Mouse (Mus musculus) thymus, postnatal 25 days (tissue): ENCODE data around the gene Isl2.

ENCODE experiments used
- DNase-seq: peaks from one replicate; pipeline ENCODE4 v3.0.0; 2022

The Isl2 gene

DNA sequence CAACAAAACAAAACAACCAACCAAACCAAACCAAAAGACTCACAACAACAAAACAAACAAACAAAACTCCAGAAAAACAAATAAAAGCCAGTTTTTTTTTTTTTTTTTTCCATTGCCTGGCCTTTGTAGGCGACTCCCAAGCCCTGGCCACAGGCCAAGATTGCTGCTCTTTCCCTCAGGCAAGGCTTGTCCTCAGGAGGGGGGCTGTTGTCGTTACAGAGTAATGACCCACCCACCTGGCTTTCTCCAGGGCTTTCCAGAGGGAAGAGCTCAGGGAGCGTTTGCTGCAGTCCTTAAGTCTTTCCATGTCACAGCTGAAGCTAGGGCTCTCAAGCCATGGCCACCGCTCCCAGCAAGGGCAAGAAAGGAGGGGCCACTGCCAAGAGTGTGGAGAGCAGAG is at the start of gene Isl2:
Gene Isl2, plus strand, starts transcription at position 296 of the 400 bp plus-strand sequence.
- DNase-seq: no peak

- no peak for DNase-seq
Measured at GRCm38 (mm10) chr9:55507922-55508321, 30.6 kb upstream of the Isl2 start.

GRCm38 (mm10) chr9:55508701-55509100 is 29.8 kb upstream of the Isl2 start:
- DNase-seq: no peak

DNA sequence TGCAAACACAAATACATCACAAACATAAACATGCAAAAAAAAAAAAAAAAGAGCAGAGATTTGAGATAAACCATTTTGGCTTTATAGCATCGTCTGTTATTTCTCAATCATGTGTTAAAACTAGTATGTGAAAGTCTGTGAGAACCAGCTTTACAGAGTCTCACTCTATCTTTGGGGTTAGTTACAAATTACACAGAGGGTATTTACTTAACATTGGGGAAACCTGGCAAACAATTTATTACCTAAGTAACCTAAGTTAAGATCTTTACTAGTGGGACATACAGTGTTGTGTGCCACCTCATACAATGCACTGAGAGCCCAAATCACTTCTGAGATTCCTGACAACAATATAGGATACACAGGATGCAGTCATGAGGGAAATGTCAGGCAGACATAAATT is 28.7 kb upstream of the Isl2 start:
- no peak for DNase-seq

GRCm38 (mm10) chr9:55510651-55511235 is 27.7 kb upstream of the Isl2 start:
- no peak for DNase-seq

GRCm38 (mm10) chr9:55511521-55511993 is 26.9 kb upstream of the Isl2 start:
- DNase-seq: no peak

GRCm38 (mm10) chr9:55512027-55512543 is 26.4 kb upstream of the Isl2 start, which contains the start of gene Etfa:
Etfa (minus strand) TSS chr9:55512243.
- DNase-seq: peak; percentile 96

- peak; percentile 28 for DNase-seq
Measured at GRCm38 (mm10) chr9:55525716-55526115, 12.8 kb upstream of the Isl2 start.

GRCm38 (mm10) chr9:55535907-55536306 is 2.6 kb upstream of the Isl2 start:
- peak; percentile 53 for DNase-seq

GRCm38 (mm10) chr9:55539006-55539405 is 534 bp downstream of the Isl2 start:
- no peak for DNase-seq

- DNase-seq: no peak
Measured at GRCm38 (mm10) chr9:55539661-55540390, 1.4 kb downstream of the Isl2 start.

DNA sequence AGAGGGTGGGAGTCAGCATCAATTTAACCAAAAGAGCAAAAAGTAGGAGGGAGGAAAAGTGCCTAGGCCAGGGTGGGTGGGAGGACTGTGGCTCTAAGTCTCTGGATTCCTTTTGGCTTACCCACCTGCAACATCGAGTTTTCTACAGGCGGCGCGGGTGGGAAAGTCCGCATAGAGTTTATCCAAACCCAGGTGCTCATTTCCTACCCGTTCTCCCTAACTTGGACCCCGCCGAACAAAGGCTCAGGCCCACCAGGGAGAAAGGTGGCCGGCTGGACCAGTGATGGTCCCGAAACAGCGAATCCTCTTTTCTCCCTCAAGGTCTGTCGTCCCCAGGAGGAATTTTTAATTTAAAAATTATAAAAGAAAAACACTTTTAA is 1.9 kb downstream of the Isl2 start:
- no peak for DNase-seq

- DNase-seq: peak; percentile 76
Measured at GRCm38 (mm10) chr9:55540888-55541287, 2.4 kb downstream of the Isl2 start.

DNA sequence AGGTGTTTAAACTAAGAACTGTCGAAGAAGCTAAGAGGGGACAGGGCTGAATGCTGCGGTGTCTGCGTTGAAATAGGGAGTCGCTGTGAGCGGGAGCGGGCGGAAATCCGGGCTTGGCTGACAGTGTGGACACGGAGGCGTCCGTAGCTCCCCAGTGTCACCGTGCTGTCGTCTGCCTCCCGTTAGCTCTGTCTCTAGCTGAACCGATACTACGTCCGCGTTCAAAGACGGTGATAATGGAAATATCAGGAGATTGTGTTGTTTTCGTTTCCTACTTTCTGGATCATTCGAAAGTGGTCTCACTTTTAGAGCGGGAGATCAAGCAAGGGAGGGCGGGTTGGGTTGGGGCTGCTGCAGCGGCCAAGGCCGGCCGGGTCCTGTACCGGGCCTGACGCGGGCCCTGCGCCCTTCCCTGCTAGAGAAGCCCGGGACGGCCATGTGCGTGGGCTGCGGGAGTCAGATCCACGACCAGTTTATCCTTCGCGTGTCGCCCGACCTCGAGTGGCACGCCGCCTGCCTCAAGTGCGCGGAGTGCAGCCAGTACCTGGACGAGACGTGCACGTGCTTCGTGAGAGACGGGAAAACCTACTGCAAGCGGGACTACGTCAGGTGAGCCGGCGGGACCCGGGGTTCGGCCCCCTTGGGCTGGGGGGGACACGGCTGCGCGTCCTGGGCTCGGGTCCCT is 3.4 kb downstream of the Isl2 start:
- no peak for DNase-seq

- DNase-seq: peak; percentile 30
Measured at GRCm38 (mm10) chr9:55542366-55543325, 4.2 kb downstream of the Isl2 start.

DNA sequence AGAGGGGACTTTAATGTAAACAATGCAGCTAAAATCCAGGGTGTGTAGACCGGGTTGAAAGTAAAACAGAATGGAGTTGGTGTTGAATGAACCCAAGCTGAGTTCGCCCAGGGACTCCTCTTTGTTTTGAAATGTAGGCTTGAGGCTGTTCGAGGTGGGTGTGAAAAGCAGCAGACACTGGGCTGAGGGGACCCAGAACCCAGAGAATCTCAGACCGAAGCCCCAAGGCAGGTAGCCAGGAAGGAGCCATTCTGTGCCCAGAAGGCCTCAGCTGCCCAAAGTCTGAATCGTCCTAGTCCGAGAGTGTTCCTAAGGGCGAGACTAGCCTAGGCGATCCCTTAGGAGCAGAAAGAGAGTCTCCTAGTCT is 4.8 kb downstream of the Isl2 start:
- no peak for DNase-seq

DNA sequence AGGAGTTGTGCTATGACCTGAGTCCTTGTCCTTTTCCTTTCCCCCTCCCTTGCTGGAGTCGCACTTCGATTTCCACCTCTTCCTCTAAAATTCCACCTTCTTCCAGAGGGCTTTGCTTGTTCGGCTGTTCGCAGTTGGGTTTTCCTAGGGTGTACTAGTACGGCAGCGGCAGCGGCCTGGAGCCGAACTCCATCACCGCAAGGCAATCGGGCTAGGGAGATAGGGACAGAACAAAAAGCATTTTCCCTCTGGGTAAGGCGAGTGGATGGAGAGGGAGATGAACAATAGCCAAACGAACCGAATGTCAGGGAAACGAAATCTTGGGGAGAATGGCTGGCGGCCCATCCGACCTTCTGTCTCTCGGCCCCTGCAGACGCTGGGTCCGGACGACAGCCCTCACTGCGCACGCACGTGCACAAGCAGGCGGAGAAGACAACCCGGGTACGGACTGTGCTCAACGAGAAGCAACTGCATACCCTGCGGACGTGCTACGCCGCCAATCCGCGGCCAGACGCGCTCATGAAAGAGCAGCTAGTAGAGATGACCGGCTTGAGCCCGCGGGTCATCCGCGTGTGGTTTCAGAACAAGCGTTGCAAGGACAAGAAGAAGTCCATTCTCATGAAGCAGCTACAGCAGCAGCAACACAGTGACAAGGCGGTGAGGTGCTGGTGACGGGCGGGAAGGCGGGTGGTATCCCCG is 5.4 kb downstream of the Isl2 start:
- DNase-seq: peak; percentile 32

DNA sequence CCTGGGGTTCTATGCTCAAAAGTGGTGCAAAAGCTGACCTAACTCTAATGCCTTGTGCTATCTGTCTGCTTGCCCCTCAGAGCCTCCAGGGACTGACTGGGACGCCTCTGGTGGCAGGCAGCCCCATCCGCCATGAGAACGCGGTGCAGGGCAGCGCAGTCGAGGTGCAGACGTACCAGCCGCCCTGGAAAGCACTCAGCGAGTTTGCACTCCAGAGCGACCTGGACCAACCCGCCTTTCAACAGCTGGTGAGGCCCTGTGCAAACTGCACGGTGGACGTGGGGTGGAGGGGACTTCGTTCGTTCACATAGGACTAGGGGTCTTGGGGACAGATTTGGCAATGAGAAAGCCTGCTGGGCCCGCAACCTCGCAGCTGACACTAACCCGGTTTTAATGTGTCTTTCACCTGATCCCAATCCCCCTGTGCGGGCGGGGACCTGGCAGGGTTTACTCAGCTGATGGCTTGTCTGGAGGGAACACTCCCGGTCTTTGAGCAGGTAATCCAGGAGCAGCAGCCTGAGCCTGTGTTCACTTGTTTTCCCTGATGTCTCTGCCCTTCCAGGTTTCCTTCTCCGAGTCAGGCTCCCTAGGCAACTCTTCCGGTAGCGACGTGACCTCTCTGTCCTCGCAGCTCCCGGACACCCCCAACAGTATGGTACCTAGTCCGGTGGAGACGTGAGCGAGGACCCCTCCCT is 6.5 kb downstream of the Isl2 start:
- no peak for DNase-seq

- DNase-seq: no peak
Measured at GRCm38 (mm10) chr9:55545556-55546175, 7.2 kb downstream of the Isl2 start.

DNA sequence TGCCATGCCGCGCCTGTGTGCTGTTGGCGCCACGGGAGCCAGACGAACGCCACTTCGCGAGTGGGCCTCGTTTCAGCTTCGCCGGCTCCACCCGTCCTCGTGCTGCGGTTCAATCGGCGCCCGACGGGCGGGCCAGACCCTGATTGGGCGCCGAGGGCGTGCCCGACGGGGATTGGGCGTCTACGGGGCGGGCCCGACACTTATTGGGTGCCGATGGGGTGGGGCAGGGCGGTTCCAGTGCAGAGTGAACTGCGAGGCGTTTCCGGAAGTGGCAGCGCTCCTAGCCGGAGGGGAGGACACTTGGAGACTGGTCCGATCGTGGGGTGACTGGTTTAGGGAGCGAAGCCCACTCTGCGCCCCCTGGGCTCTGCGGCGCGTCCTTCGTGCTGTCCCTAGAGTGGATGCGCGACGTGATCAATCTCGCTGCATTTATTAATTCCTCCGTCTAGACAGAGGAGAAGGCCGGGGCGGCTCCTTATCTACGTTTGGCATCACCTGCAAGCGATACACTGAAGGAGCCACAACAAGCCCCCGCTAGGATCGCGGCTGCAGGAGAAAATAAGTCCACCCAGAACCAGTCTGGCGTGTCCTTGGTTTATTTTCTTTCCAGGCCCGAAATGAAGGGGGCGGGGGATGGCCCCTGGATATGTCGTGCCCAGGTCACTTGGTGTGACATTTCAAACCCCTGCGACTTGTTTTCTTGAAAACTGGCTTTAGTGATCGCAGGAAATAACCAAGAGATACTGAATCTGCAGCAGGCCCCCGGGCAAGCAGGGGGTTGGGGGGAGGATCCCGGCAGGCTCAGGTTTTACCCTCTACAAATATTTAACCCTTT is 7.9 kb downstream of the Isl2 start:
- DNase-seq: peak; percentile 44
